Mouse (Mus musculus) thymus, postnatal 36 days (tissue): ENCODE data around the gene Mus81.

Experiments
- DNase-seq, 2 experiments: peaks; one replicate each; pipeline ENCODE4 v3.0.0; 2022; ENCODE audit warnings: mixed read lengths in 2 of 2

Mus81 gene

DNA sequence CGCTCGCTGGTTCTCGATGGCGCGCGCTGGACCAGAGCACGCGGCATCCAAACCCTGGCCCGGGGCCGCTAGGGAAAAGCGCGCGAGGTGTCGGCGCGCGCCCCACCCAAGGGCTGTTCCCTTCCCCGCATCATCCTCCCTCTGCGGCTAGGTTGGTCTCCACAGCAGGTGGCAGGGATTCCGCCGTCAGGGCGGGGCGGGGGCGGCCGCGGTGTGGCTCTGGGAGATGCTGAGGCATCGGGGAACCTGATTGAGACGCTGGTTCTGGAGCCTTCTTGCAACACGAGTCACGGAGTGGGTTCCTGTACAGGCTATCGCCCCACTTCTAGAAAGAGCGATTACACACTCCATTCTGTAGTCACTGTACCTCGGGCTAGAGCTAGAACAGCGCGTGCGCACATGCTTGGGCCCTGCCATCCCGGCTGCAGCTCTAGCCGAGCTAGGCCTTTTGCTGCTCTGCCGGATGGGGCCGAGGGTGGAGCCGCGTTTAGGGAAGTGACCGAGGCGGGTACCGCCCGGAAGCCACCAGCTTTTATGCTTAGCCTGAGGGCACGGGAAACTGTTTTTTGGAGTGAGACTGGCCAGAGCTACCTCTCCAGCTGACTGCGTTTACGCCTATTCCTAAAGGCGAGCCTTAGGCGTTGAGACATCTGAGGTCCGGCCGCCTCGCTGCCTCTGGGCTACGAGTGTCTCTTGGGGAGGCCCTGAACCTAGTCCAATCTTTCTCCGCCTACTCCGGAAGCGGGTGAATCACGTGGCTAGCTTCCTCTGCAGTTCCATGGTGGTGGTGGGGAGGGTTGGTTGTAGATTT, 2.9 kb upstream of the Mus81 start:
- DNase-seq, result peak; percentile 85 to 88

GRCm38 (mm10) chr19:5490313-5490897, 2.2 kb upstream of the Mus81 start, which contains the start of gene Cfl1:
TSS of gene Cfl1 (plus strand) at chr19:5490455.
- DNase-seq, result peak; percentile 95 to 98

GRCm38 (mm10) chr19:5489721-5490120, 1.5 kb upstream of the Mus81 start:
- DNase-seq, result peak in 1 of 2 experiments; percentile 8

- peak; percentile 98 to 99 for DNase-seq
These were observed 823 bp upstream of the Mus81 start for GRCm38 (mm10) chr19:5488878-5489571.

- no peak for DNase-seq
These were observed 1.4 kb downstream of the Mus81 start for GRCm38 (mm10) chr19:5486771-5487170.

DNA sequence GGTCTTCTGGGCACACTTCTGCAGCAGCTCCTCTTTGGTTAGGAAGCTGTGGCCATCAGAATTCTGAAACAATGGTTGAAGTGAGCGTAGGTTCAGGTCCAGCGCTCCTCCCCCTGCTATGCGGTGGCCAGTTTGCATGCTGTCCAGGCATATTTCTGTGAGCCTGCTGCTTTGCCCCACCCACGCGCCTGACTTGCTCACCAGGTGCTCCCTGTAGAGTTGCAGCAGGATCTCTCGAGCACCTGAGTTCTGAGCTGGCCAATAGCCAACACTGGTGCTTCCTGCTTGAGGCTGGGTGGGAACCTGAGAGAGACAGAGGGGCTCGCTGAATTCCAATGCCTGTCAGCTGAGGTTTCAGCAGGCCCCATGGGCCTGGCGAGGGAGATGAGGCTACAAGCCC, 1.9 kb downstream of the Mus81 start:
- no peak for DNase-seq

DNA sequence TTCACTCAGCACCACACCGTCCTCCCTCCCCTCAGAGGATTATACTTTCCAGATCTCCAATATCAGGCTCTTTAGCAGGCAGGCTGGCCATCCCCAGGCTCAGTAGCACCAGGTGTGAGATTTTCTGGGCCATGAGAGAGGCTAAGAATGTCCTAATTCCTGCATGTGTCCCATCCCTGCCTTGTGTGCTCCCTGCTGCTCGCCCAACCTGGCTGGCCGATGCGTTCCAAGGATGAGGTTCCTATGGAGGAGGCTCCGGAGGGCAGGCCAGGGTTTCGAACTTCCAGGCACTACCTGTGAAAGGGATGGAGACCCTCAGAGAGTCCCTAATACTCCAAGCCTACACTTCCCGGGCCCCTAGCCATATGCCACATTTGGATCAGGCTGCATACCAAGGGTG, 2.4 kb downstream of the Mus81 start:
- DNase-seq, result no peak

GRCm38 (mm10) chr19:5485371-5485770, 2.8 kb downstream of the Mus81 start:
- no peak for DNase-seq

GRCm38 (mm10) chr19:5484496-5484895, 3.7 kb downstream of the Mus81 start:
- DNase-seq, result no peak

DNA sequence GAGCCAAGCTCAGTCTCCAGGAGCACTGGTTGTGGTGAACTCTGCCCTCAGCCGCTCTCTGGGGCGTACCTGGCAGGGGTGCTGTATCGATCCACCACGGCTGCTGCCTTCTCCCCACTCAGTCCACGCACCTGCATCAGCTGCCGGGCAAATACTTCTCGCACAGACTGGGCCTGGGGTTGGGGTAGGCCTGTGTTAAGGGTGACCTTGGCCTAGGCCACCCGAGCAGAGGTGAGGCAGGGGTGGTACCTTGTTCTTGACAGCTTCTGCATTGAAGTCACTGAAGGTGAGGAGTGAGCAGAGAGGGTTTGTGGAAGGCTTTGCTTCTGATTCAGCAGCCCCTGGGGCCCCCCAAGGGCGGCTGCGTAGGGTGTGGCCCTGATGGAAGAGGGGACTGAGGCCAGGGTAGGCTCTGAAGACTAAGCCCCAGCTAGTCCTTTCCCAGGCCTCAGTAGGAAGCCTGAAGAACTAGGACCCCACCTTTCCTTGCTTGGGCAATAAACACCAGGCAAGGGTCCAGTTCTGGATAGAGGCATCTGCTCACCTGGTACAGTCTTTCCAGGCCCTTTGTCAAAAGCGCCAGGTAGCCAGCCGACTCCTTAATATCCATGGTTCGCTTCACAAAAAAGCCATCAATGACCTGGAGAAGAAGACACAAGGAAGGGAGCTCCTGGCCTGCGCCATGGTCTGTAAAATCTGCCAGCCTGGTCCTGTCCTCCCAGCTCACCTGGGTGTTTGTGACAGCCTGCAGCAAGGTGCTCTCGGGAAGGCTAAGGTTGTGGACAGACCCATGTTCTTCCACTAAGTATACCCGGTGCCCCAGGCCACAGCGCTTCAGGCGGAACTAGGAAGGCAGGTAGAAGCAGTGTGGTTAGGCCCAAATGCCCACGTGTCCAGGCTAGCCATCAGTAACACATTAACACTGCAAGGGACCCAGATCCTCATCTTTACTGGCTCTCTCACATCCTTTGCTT, 4.5 kb downstream of the Mus81 start:
- DNase-seq, result no peak

DNA sequence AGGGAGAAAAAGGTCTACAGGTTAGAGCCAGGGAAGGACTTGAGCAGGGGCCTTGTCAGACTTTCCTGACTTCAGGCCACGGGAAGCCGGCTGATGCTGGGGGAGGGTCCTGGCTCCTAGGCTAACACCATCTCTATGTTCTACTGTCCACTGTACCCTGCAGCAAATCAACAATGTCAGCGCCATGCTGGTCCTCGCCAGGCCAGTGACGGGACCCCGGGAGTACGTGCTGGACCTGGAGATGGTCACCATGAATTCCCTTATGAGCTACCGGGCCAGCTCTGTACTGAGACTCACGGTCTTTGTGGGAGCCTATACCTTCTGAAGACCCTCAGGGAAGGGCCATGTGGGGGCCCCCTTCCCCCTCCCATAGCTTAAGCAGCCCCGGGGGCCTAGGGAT, 6.8 kb downstream of the Mus81 start:
- DNase-seq, result no peak

DNA sequence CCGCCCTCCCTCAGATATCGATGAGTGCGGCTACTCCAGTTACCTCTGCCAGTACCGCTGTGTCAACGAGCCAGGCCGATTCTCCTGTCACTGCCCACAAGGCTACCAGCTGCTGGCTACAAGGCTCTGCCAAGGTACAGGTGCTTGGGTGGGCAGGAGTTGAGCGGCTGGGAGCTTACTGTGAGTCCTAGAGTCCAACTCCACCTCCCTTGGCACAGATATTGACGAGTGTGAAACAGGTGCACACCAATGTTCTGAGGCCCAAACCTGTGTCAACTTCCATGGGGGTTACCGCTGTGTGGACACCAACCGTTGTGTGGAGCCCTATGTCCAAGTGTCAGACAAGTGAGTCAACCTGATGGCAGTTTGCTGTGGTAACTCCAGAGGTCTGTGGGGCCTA, 8.2 kb downstream of the Mus81 start:
- no peak for DNase-seq

DNA sequence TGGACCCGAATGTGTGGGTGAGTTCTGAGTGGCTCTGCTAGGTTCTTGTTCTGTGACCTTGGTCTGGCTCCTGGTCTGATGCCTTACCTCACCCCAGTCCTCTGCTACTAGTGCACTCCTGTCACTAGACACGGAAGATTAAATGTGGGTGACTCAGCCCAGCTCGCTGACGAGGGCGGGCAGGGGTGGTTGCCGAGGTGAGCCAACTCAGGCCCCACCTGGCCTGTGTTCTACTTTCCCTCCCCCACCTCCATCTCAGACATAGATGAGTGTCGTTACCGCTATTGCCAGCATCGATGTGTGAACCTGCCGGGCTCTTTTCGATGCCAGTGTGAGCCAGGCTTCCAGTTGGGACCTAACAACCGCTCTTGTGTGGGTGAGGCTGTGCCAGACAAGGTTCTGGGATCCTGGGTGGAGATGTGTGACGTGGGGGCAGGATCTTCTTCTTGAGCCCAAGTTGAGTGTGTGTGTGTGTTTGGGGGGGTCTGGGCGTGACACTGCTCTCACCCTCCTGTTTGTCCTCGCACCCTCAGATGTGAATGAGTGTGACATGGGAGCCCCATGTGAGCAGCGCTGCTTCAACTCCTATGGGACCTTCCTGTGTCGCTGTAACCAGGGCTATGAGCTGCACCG, 10.4 kb downstream of the Mus81 start:
- no peak for DNase-seq

- DNase-seq, result no peak
These were observed 11.1 kb downstream of the Mus81 start for GRCm38 (mm10) chr19:5477004-5477667.

DNA sequence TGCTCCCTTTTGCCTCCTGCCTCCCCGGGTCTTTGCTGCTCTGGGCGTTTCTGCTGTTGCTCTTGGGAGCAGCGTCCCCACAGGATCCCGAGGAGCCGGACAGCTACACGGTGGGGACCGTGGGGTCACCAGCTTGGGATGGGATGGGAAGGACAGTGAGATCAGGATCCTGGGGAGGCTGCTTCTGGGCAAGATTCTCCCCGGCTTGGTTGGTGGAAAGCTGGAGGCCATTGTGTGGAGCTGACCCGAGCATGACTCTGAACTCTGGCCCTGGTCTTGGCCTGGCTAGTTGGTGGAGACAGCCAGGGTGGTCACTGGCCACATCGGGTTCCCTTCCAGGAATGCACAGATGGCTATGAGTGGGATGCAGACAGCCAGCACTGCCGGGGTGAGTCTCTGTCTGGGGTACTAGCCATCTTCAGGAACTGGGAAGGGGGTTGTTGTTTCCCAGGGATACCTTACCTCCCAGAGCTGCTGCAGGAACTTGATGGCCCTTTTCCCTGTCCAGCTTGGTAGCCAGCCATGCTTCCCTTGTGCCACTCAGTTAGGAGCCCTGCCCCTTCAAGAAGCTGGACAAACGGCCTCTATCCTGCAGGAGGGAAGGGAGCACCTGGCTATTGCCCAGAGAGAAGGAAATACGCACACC, 13.0 kb downstream of the Mus81 start:
- DNase-seq, result no peak

- DNase-seq, result no peak
These were observed 13.7 kb downstream of the Mus81 start for GRCm38 (mm10) chr19:5474281-5475068.

- DNase-seq, result peak; percentile 66 to 76
These were observed 14.5 kb downstream of the Mus81 start, which contains the start of gene Efemp2 for GRCm38 (mm10) chr19:5473720-5474119. TSS of gene Efemp2 (plus strand) at chr19:5473954.

DNA sequence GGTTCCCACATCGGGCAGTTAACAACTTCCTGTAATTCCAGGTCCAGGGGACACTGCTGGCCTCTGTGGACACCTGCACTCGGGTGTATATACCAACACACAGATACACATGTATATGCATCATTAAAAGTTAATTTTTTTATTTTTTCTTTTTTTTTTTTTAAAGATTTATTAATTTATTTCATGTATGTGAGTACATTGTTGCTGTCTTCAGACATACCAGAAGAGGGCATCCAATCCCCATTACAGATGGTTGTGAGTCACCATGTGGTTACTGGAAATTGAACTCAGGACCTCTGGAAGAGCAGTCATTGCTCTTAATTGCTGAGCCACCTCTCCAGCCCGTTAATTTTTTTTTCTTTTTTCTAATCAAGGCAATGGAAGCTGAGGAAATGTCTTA, 15.3 kb downstream of the Mus81 start:
- DNase-seq, result no peak

DNA sequence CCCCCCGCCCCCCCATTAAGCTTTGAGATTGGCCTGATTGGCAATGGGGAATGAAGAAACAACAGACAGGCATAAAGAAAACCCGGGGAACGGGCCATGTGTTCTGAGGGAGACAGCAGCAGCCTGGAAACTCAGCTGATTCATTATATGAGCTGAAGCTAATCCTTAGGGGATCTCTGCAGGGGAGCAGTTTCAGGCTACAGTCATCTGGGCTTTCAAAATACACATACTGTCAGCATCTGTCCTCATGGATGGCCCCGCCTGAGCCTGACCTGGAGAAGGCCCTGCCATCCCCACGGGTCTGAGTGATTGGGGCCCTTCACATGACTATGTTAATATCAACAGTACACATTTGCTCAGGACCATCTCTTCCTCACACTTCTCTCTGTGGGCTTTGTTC, 16.4 kb downstream of the Mus81 start:
- DNase-seq, result no peak

DNA sequence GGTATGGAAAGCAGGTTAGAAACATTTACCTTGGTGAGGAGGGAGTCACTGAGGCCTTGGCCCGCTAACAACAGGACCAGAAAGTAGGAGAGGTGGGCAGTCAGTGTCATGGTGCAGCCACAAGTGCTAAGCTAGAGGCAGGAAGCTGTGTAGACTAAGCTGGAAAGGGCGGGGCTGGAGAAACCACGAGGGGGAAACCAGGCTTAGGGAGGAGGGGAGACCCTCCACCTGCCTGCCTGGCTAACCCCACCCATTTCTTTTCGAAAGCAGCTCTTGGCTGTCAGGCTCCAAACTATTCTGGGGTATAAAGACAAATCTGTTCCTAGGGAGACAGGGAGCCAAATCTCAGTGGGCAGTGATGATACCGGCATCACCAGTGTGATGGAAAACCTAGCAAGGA, 19.8 kb downstream of the Mus81 start, which contains the start of gene Ctsw:
TSS of gene Ctsw (minus strand) at position 134 of the 400 bp plus-strand sequence.
- peak; percentile 69 to 80 for DNase-seq
